Mouse (Mus musculus) embryo, embryonic 10.5 days (tissue): ENCODE results near the gene Tspan13.

ENCODE experiments used
- DNase-seq: peaks from one replicate; pipeline ENCODE4 v3.0.0-alpha.2; 2015; ENCODE audit warnings: low spot score

The Tspan13 gene

GRCm38 (mm10) chr12:35975898-35976297 is 66.4 kb downstream of the Tspan13 start:
- DNase-seq = no peak

- no peak for DNase-seq
Measured at GRCm38 (mm10) chr12:35966768-35967141, 75.5 kb downstream of the Tspan13 start.

- no peak for DNase-seq
Measured at GRCm38 (mm10) chr12:35966098-35966767, 76.1 kb downstream of the Tspan13 start.
